Comparison of ENCODE assay signal across 19 mouse cellular contexts in the genomic region with DNA sequence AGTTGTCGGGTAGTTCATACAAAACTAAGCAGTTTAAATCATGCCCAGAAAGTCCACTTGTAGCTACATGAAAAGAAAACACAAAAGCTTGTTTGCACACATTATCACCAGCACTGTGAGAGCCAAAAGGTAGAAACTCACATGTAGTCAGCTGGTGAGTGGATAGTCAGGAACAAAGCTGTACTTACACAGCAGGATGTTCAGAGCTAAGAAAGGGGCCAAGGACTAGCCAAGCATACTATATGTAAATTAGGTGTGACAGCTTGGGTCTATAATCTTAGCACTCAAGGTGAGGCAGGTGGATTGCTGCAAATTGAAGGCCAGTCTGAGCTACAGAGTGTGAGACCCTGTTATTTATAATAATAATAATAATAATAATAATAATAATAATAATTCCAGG. TPM values are rescaled to one million over a fixed set of nuclear protein-coding genes. Genes with fewer than 3 reads are reported as not detected.
"Had no signal": no experiment of that assay in that cellular context is flagged by ENCODE, and none has a peak within 500 bp of the region (broad histone marks: within the 10 kb centered on the region; RNA-seq: fewer than 3 reads in every experiment).

No protein-coding gene starts in this region.

- H3K4me2 ChIP-seq: liver, embryonic 12.5 days; lung, embryonic 14.5 days; midbrain, embryonic 13.5 days; neural tube, embryonic 13.5 days; neural tube, embryonic 15.5 days had no signal

- DNase-seq: lung, adult 18-20 months; lung, embryonic 14.5 days; lung, postnatal 10 days; lung, postnatal 4 days; right cerebral cortex, postnatal 14 days; thymus, adult 18-20 months; thymus, postnatal 14 days; thymus, postnatal 36 days had no signal

- ATAC-seq: liver, embryonic 12.5 days; midbrain, embryonic 13.5 days; midbrain, embryonic 16.5 days had no signal

- H3K9me3 ChIP-seq: liver, embryonic 12.5 days; midbrain, embryonic 10.5 days; midbrain, embryonic 13.5 days; neural tube, embryonic 13.5 days; neural tube, embryonic 15.5 days had no signal

- H3K27ac ChIP-seq: liver, embryonic 12.5 days; liver, embryonic 14.5 days; midbrain, embryonic 10.5 days; midbrain, embryonic 13.5 days; neural tube, embryonic 13.5 days; neural tube, embryonic 15.5 days had no signal

- H3K27me3 ChIP-seq: liver, embryonic 12.5 days; midbrain, embryonic 13.5 days; neural tube, embryonic 13.5 days; neural tube, embryonic 15.5 days had no signal

- H3K9ac ChIP-seq: liver, embryonic 12.5 days; liver, embryonic 14.5 days; lung, embryonic 14.5 days; midbrain, embryonic 13.5 days; neural tube, embryonic 13.5 days; neural tube, embryonic 15.5 days had no signal

- H3K4me3 ChIP-seq: liver, embryonic 12.5 days; midbrain, embryonic 10.5 days; midbrain, embryonic 13.5 days; myocyte; neural tube, embryonic 13.5 days; neural tube, embryonic 15.5 days had no signal

RNA-seq across cellular contexts. Expression of gene Tmed6, which starts 2.8 kb away (rescaled TPM):
- total RNA-seq: megakaryocyte, adult 5-6 weeks; megakaryocyte-erythroid progenitor cell, adult 5-6 weeks had no signal
- polyA plus RNA-seq: midbrain, embryonic 10.5 days; midbrain, embryonic 13.5 days; midbrain, embryonic 16.5 days; myocyte; neural tube, embryonic 11.5 days; neural tube, embryonic 13.5 days; neural tube, embryonic 15.5 days had no signal
